Mouse (Mus musculus): ENCODE results near the gene Kng1. TPM values are rescaled to one million over a fixed set of nuclear protein-coding genes. Genes with fewer than 3 reads are reported as not detected.
A peak's percentile ranks its signal among the peaks of the same experiment; 100 is the strongest.

Gene Kng1
- polyA plus RNA-seq, 1 experiment from 2014 or later = 0.15 TPM

DNA sequence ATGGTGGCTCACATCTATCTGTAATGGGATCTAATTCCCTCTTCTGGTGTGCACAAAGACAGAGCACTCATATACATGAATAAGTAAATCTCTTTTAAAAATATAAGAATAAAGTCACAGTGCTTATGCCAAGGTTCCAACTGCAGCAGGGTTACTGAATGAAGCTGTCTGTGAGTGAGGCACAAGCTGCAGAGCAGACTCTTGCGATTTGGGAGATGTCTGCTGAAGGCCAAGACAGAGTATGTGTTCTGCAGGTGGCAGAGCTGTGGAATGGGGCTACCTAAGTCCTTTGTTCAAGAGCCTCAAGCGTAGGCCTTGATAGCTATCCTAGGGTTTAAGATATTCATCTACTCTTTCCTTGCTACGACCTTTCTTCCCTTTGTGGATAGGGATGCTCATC is 64.8 kb downstream of the Kng1 start:
- WGBS = 94% methylated on average over 3 of the region's 3 CpGs
- H3K4me2 ChIP-seq = no peak overlapping the region
- peaks cover 6% of the 10 kb centered on the region; the same call in 1 of the 2 replicates for H3K4me1 ChIP-seq (replicated peaks)
- no peak overlapping the region for H3K9ac ChIP-seq (replicated peaks)
- no peak overlapping the region for H3K4me3 ChIP-seq (replicated peaks)
- H3K27ac ChIP-seq = no peak overlapping the region
- no peaks in the 10 kb centered on the region for H3K9me3 ChIP-seq
- no peaks in the 10 kb centered on the region for H3K27me3 ChIP-seq
- no peak for ATAC-seq (ENCODE audit: insufficient number of reproducible peaks, insufficient read depth, low FRiP score, low TSS enrichment, low read depth)
- H3K36me3 ChIP-seq = peaks cover 59% of the 10 kb centered on the region

DNA sequence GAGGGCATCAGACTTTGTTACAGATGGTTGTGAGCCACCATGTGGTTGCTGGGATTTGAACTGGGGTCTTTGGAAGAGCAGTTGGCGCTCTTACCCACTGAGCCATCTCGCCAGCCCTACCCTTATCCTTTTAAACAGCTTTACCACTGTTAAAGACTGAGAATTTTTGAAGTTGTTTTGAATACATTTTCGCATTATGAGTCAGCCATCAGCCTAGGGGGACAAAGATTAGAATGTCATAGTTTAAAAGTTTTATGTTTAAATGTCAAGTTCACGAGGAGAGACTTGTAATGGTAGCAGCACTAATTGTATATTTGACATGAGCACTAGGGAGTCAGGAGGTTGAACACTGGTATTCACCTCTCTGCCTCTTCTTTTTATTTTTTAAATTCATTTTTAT is 65.4 kb downstream of the Kng1 start:
- no peaks in the 10 kb centered on the region for H3K9me3 ChIP-seq
- H3K36me3 ChIP-seq = peaks cover 54% of the 10 kb centered on the region
- WGBS = 91% methylated on average over 4 of the region's 4 CpGs
- no peak overlapping the region for H3K9ac ChIP-seq (replicated peaks)
- H3K27ac ChIP-seq = no peak overlapping the region
- no peak for ATAC-seq (ENCODE audit: insufficient number of reproducible peaks, insufficient read depth, low FRiP score, low TSS enrichment, low read depth)
- H3K4me1 ChIP-seq (replicated peaks) = peaks cover 6% of the 10 kb centered on the region; the same call in 1 of the 2 replicates
- no peak overlapping the region for H3K4me3 ChIP-seq (replicated peaks)
- H3K4me2 ChIP-seq = no peak overlapping the region
- no peaks in the 10 kb centered on the region for H3K27me3 ChIP-seq

DNA sequence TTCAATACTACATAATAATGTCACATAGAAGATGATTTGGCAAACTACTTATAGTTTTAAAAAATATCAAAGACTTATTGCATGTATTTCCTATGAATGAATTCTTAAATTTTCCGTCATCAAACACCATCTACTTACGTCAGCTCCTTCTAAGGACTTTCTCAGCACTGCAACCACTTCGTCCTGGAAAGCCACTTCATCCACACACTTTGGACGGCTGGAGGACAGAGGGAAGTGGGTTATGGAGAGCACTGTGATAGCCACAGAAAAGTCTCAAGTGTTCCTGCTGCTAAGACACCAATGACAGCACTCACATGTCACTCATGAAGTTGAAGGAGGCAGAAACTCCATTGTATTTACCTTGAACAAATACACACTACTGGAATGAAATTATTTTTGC is 66.7 kb downstream of the Kng1 start:
- Histone ChIP-seq H3K9ac (replicated peaks) (no peak overlapping the region), H3K4me1 (replicated peaks) (peaks cover 12% of the 10 kb centered on the region), H3K27ac (no peak overlapping the region), H3K4me3 (replicated peaks) (no peak overlapping the region), H3K36me3 (peaks cover 48% of the 10 kb centered on the region), H3K9me3 (no peaks in the 10 kb centered on the region), H3K4me2 (no peak overlapping the region), H3K27me3 (no peaks in the 10 kb centered on the region)
- no peak for ATAC-seq (ENCODE audit: insufficient number of reproducible peaks, insufficient read depth, low FRiP score, low TSS enrichment, low read depth)
- WGBS = 91% methylated on average over 4 of the region's 4 CpGs

DNA sequence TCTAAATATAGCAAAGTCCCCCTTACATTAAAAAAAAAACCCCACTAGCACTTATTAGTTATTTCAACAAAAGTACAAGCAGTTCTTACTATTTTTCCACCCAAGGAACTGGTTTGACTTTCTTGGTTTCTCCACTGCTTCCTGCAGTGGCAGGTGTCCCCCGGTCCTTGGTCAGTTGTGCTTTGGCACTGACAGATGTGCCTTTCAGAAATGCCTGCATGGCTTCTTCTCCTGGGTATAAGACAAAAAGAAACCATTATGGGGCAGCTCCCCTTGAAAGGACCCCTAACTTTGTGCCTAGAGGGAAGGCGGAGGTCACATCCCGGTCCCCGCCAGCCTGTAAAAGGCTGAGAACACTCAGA is 69.6 kb downstream of the Kng1 start:
- no peaks in the 10 kb centered on the region for H3K27me3 ChIP-seq
- WGBS = 0% methylated on average over 4 of the region's 4 CpGs

DNA sequence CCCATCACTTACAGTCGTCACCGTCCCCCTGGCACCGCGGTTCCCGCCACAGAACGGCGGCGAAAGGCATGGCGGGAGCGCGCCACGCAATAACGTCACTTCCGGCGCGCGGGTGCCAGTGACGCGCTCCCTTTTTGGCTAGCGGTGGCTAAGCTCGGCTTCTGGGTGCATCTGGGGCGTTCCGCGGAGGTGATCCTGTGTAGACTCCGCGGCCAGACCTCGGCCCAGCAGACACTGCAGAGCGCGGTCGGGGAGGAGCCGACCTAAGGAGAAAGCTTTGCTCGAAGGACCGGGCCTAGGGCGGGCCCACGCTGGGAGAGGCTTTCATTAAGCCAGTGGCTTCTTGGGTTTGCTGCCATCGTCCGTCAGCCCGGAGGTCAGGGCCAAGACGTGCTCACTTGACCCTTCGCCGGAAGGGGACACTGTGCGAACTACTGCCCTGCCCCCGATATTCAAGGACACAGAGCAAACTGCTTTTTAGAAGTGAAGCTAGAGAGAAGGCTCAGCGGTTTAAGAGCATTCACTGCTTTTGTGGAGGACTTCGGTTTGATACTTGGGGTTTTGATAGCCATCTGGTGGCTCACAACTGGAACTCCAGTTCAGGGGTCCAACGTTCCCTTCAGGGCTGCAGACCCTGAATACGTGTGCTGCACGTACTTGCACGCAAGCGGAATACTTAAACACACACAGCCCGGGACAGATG is 70.2 kb downstream of the Kng1 start, which contains the start of gene Rfc4:
Gene Rfc4 (minus strand): TSS at position 65 of the 703 bp plus-strand sequence.
- peak within 1 kb of the TSS; percentile 70 for H3K4me3 ChIP-seq (replicated peaks)
- no peaks in the 10 kb centered on the region for H3K9me3 ChIP-seq
- WGBS = under 1% methylated on average over 51 of the region's 51 CpGs
- peak; percentile 87 for ATAC-seq (ENCODE audit: insufficient number of reproducible peaks, insufficient read depth, low FRiP score, low TSS enrichment, low read depth)
- peak within 1 kb of the TSS; percentile 86 for H3K9ac ChIP-seq (replicated peaks)
- peak within 1 kb of the TSS; percentile 62 for H3K4me2 ChIP-seq
- H3K4me1 ChIP-seq (replicated peaks) = peaks cover 12% of the 10 kb centered on the region
- H3K36me3 ChIP-seq = peaks cover 17% of the 10 kb centered on the region
- H3K27me3 ChIP-seq = no peaks in the 10 kb centered on the region
- H3K27ac ChIP-seq = peak within 1 kb of the TSS; percentile 98

More for the DNA sequence above, 69.6 kb downstream of the Kng1 start:
- Histone ChIP-seq H3K9ac (replicated peaks) (peak overlapping the region; percentile 86), H3K27ac (peak overlapping the region; percentile 98), H3K9me3 (no peaks in the 10 kb centered on the region), H3K4me1 (replicated peaks) (peaks cover 12% of the 10 kb centered on the region), H3K4me2 (peak overlapping the region; percentile 62), H3K36me3 (peaks cover 22% of the 10 kb centered on the region), H3K4me3 (replicated peaks) (peak overlapping the region; percentile 70)
- 0 out of 2 replicates have a peak, but pooled peaks have one; percentile 5 for ATAC-seq (ENCODE audit: insufficient number of reproducible peaks, insufficient read depth, low FRiP score, low TSS enrichment, low read depth)

DNA sequence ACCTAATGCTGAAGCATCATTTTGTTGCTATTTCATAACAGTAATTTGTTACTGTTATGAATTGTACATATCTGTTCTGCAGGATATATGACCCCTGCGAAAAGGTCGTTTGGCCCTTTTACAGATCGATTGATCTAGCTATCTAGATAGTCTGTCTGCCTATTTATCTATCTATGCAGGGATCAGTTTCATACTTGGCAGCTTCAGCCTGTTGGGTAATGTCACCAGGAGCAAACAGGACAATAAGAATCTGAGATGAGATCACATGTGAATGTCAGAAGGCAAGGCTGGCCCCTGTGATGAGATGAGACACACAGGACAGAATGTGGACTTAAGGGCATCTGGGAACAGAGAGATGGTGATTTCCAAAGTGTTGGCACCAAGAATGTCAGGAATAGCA is 72.6 kb downstream of the Kng1 start:
- no peak overlapping the region for H3K27ac ChIP-seq
- H3K9me3 ChIP-seq = no peaks in the 10 kb centered on the region
- no peak overlapping the region for H3K4me3 ChIP-seq (replicated peaks)
- ATAC-seq (ENCODE audit: insufficient number of reproducible peaks, insufficient read depth, low FRiP score, low TSS enrichment, low read depth) = no peak
- H3K4me2 ChIP-seq = no peak overlapping the region
- H3K4me1 ChIP-seq (replicated peaks) = peaks cover 12% of the 10 kb centered on the region
- no peak overlapping the region for H3K9ac ChIP-seq (replicated peaks)
- H3K36me3 ChIP-seq = no peaks in the 10 kb centered on the region
- WGBS = 91% methylated on average over 3 of the region's 3 CpGs
- H3K27me3 ChIP-seq = no peaks in the 10 kb centered on the region

Small RNA genes lying within 50 kb of the gene (microRNA-seq; reads per million reads assigned to microRNA genes)
- not detected for gene Gm49346

Other genes starting within 250 kb of the Kng1 start
- gene Crygs, start 246.3 kb upstream of the Kng1 start, polyA plus RNA-seq (2016; fragmentation: Nextera tagmentation; extraction: Ambion mirVana) = not detected in 2 replicates
- gene Tbccd1, start 200.2 kb upstream of the Kng1 start, polyA plus RNA-seq (2016; fragmentation: Nextera tagmentation; extraction: Ambion mirVana) = 35.2 and 37.0 TPM in 2 replicates
- gene Dnajb11, start 200.0 kb upstream of the Kng1 start, polyA plus RNA-seq (2016; fragmentation: Nextera tagmentation; extraction: Ambion mirVana) = 96.0 and 102 TPM in 2 replicates
- 0.25 and 0.33 TPM in 2 replicates for gene Ahsg, start 166.6 kb upstream of the Kng1 start, polyA plus RNA-seq (2016; fragmentation: Nextera tagmentation; extraction: Ambion mirVana)
- not detected in 2 replicates for gene Fetub, start 139.5 kb upstream of the Kng1 start, polyA plus RNA-seq (2016; fragmentation: Nextera tagmentation; extraction: Ambion mirVana)
- not detected in 2 replicates for gene Hrg, start 106.8 kb upstream of the Kng1 start, polyA plus RNA-seq (2016; fragmentation: Nextera tagmentation; extraction: Ambion mirVana)
- gene Kng2, start 28.4 kb upstream of the Kng1 start, polyA plus RNA-seq (2016; fragmentation: Nextera tagmentation; extraction: Ambion mirVana) = not detected in 2 replicates
- 237 and 250 TPM in 2 replicates for gene Eif4a2, start 49.6 kb downstream of the Kng1 start, polyA plus RNA-seq (2016; fragmentation: Nextera tagmentation; extraction: Ambion mirVana)
- gene Rfc4, start 69.9 kb downstream of the Kng1 start, polyA plus RNA-seq (2016; fragmentation: Nextera tagmentation; extraction: Ambion mirVana) = 175 and 179 TPM in 2 replicates
- not detected in 2 replicates for gene Adipoq, start 88.7 kb downstream of the Kng1 start, polyA plus RNA-seq (2016; fragmentation: Nextera tagmentation; extraction: Ambion mirVana)
- 21.5 and 24.1 TPM in 2 replicates for gene St6gal1, start 166.9 kb downstream of the Kng1 start, polyA plus RNA-seq (2016; fragmentation: Nextera tagmentation; extraction: Ambion mirVana)